Mouse (Mus musculus) forebrain, embryonic 16.5 days (tissue): Measurements from ENCODE around the gene Hist1h2ad. TPM values are rescaled to one million over a fixed set of nuclear protein-coding genes. Genes with fewer than 3 reads are reported as not detected.
"Not testable (repeated sequence)": the region's sequence is repeated elsewhere in the genome, so short reads cannot be mapped to it uniquely, and the experiment has no call there.

ENCODE experiments used
- ATAC-seq: fragments of 200-750 bp; cut with Nextera tagmentation; 2 replicates; pipeline ENCODE4 v1.8.0; 2017; ENCODE audit warnings: mild to moderate bottlenecking, moderate library complexity
- H3K27ac ChIP-seq: fragments of 300-500 bp; sonication (generic); 2 replicates; pipeline ENCODE4 v1.5.1; 2014; ENCODE audit warnings: low read length, control low read depth
- H3K27me3 ChIP-seq: fragments of 300-500 bp; sonication (generic); replicated peaks from 2 replicates; pipeline ENCODE4 v1.6.1; 2014; ENCODE audit warnings: low read length; ENCODE audit not compliant: control insufficient read depth, insufficient read depth
- H3K36me3 ChIP-seq: fragments of 300-500 bp; sonication (generic); 2 replicates; pipeline ENCODE4 v1.6.1; 2014; ENCODE audit not compliant: control insufficient read depth, insufficient read depth
- H3K4me1 ChIP-seq: fragments of 300-500 bp; sonication (generic); replicated peaks from 2 replicates; pipeline ENCODE4 v1.6.1; 2014; ENCODE audit warnings: low read length; ENCODE audit not compliant: control insufficient read depth, insufficient read depth
- H3K4me2 ChIP-seq: fragments of 300-500 bp; sonication (generic); 2 replicates; pipeline ENCODE4 v1.6.1; 2014; ENCODE audit warnings: mild to moderate bottlenecking, low read length, control low read depth
- H3K4me3 ChIP-seq: fragments of 300-500 bp; sonication (generic); replicated peaks from 2 replicates; pipeline ENCODE4 v1.5.1; 2014; ENCODE audit warnings: mild to moderate bottlenecking, low read length, control low read depth
- H3K9ac ChIP-seq: fragments of 300-500 bp; sonication (generic); replicated peaks from 2 replicates; pipeline ENCODE4 v1.6.1; 2014; ENCODE audit warnings: low read depth, low read length, control low read depth
- H3K9me3 ChIP-seq: fragments of 300-500 bp; sonication (generic); 2 replicates; pipeline ENCODE4 v1.6.1; 2016; ENCODE audit warnings: low read length; ENCODE audit not compliant: control insufficient read depth
- WGBS: fragments of 180-500 bp; shearing (Covaris S2); extraction: QIAGEN DNeasy Blood & Tissue Kit; methylation state at CpG from one replicate; pipeline ENCODE4 v1.1.7; 2014; 5-methylcytosine and 5-hydroxymethylcytosine counted together
- polyA plus RNA-seq: library from polyadenylated mRNA; unstranded; fragments of >200 nt; fragmentation: Nextera tagmentation; extraction: Ambion mirVana; gene quantifications from 2 replicates; pipeline ENCODE4 v1.2.1, GENCODE M21; 2015

Hist1h2ad gene
- polyA plus RNA-seq, result 1.2 and 3.4 TPM in 2 replicates

DNA sequence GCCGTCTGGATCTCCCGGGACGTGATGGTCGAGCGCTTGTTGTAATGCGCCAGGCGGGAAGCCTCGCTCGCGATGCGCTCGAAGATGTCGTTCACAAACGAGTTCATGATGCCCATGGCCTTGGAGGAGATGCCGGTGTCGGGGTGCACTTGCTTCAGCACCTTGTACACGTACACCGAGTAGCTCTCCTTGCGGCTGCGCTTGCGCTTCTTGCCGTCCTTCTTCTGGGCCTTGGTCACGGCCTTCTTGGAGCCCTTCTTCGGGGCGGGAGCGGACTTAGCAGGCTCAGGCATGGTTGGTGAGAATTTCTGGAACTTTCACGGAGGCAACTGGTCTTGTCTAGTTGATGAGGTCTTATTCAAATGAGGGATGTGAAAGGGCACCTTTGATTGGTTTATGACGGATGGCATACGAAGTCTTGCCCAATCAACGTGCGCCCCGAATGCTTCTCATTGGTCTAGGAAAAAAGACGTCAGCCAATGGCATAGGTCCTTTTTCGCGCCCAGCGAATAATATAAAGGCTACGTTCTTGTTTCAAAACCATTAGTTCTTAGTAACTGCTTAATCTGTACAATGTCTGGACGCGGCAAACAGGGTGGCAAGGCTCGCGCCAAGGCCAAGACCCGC is at the start of gene Hist1h2ad, which contains the start of gene Hist1h2bf:
Gene Hist1h2ad (plus strand): TSS at position 484 of the 627 bp plus-strand sequence.
Gene Hist1h2bf (minus strand): TSS at position 299 of the 627 bp plus-strand sequence.
- Histone ChIP-seq H3K27ac (peak within 1 kb of the TSS; percentile 86), H3K4me1 (peaks cover 27% of the 10 kb centered on the region), H3K9ac (peak within 1 kb of the TSS; percentile 42), H3K4me2 (peak within 1 kb of the TSS; percentile 75), H3K4me3 (peak within 1 kb of the TSS; percentile 41)
- not testable (repeated sequence) for H3K9me3 ChIP-seq, H3K27me3 ChIP-seq, H3K36me3 ChIP-seq
- under 1% methylated on average over 21 of the region's 42 CpGs for WGBS
- peak; percentile 90 for ATAC-seq

DNA sequence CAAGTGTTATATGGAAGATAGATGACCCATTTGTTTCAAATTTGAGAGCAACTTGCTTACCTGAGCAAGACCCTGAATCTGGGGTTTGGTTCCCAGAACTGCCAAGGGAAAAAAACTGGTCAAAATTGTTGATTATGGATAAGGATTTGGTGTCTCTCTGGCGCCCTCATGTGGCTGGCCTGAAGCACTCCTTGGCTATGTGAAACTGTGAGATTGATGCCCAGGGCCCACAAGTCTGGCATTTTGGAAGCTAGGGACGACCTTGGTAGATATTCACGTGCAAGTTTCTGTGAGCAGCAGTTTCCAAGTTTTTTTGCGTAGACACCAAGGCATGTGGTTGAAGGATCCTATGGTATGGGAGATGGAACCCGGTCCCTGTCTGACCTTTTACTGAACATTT is 49.5 kb upstream of the Hist1h2ad start:
- Histone ChIP-seq H3K36me3 (no peaks in the 10 kb centered on the region), H3K27me3 (no peaks in the 10 kb centered on the region), H3K9ac (no peak overlapping the region), H3K4me3 (no peak overlapping the region), H3K27ac (no peak overlapping the region), H3K9me3 (no peaks in the 10 kb centered on the region), H3K4me1 (no peaks in the 10 kb centered on the region; the same call in 1 of the 2 replicates), H3K4me2 (no peak overlapping the region)
- WGBS, result 10% methylated on average over 5 of the region's 5 CpGs
- peak; percentile 33; the same call in 1 of the 2 replicates for ATAC-seq

DNA sequence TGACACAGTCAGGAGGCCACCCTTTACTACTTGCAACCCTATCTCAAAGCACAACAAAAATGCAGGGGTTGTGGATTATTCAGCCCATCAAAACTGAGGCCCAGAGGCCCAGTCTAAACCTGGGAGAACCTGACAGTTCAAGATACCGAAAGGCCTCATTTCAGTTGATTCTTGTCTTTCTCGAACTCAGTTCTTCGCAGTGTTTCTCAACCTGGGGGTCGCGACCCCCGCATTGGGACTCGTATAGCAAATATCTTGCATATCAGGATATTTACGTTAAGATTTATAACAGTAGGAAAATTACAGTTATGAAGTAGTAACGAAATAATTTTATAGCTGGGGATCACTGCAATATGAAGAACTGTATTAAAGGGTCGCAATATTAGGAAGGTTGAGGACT is 48.3 kb upstream of the Hist1h2ad start:
- Histone ChIP-seq H3K4me3 (peak overlapping the region; percentile 52), H3K9ac (no peak overlapping the region), H3K36me3 (no peaks in the 10 kb centered on the region), H3K4me2 (peak overlapping the region; percentile 62), H3K27me3 (no peaks in the 10 kb centered on the region), H3K27ac (no peak overlapping the region), H3K9me3 (no peaks in the 10 kb centered on the region), H3K4me1 (no peaks in the 10 kb centered on the region; the same call in 1 of the 2 replicates)
- ATAC-seq, result no peak
- 2% methylated on average over 10 of the region's 10 CpGs for WGBS

DNA sequence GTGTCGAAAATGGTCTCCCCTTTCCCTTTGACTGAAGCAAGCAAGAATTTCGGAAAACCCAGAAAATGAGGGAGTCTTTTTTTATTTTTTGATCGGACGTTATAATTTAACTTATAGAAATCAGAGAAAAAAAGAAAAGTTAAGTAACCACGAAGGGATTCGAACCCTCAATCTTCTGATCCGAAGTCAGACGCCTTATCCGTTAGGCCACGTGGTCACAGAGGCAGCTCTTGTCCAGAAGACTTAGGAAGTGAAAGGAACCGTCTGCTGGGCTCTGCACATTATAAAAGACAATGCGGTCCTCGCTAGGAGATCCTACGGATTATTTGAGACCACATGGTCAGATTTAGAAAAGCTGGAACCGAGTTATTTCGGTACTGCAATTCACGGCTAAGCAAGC is 47.9 kb upstream of the Hist1h2ad start:
- peak; percentile 41 for ATAC-seq
- no peaks in the 10 kb centered on the region for H3K36me3 ChIP-seq
- no peaks in the 10 kb centered on the region for H3K9me3 ChIP-seq
- peak overlapping the region; percentile 86 for H3K27ac ChIP-seq
- H3K27me3 ChIP-seq, result no peaks in the 10 kb centered on the region
- H3K4me3 ChIP-seq, result peak overlapping the region; percentile 52
- peak overlapping the region; percentile 63 for H3K9ac ChIP-seq
- no peaks in the 10 kb centered on the region; the same call in 1 of the 2 replicates for H3K4me1 ChIP-seq
- H3K4me2 ChIP-seq, result peak overlapping the region; percentile 62
- WGBS, result under 1% methylated on average over 17 of the region's 17 CpGs

DNA sequence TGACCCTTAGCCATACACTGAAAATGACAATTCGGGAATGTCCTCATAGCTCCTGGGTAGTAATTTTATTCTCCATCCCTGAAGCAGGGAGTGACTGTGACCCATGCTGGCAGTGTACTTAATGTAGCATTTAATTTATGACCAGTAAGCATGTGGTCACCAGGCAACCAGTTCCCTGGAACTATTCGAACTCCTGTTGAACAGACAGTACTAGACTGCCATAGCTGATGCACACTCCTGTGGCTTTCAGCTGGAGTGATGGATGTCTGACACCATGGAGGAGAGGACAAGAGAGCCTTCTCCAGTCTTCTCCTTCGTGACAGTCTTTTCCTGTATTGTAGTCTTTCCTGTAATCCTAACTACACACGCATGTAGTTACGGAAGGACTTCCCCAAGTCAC is 45.2 kb upstream of the Hist1h2ad start:
- no peak overlapping the region for H3K4me2 ChIP-seq

DNA sequence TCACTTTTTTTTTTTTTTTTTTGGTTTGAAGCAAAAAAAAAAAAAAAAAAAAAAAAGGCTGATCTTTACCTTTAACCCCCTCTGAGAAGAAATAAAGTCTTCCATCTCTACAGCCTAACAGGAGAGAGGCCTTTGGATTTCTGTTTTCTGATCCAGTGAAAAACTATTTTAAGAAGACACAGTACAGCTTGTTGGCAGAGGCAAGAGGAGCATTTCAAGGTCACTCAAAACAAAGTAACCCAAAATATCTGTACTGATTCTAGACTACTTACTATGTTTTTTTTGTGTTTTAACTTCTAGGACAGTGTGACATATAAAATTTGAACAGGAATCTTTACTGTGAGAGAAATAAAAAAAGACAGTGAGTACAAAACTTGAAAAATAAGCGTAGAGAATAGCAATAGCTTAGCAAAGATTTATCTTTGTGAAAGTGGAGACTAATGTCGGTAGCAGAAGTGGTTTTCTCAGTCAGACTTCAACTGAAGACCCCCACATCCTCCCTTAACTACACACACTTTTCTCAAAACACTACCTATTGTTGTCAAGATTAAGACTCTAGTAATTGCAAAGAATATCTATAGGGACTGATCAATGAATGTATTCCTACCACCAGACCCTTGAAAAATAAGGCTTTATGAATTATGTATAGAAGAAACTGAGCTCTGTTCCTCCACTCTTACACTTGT is 44.6 kb upstream of the Hist1h2ad start:
- WGBS, result 30% methylated on average over 2 of the region's 2 CpGs
- no peak for ATAC-seq

More for the DNA sequence above, 45.2 kb upstream of the Hist1h2ad start:
- Histone ChIP-seq H3K36me3 (no peaks in the 10 kb centered on the region), H3K4me3 (no peak overlapping the region), H3K9me3 (no peaks in the 10 kb centered on the region), H3K27ac (no peak overlapping the region), H3K27me3 (no peaks in the 10 kb centered on the region), H3K4me1 (peaks cover 15% of the 10 kb centered on the region), H3K9ac (no peak overlapping the region)
- ATAC-seq, result no peak
- WGBS, result 86% methylated on average over 5 of the region's 5 CpGs

DNA sequence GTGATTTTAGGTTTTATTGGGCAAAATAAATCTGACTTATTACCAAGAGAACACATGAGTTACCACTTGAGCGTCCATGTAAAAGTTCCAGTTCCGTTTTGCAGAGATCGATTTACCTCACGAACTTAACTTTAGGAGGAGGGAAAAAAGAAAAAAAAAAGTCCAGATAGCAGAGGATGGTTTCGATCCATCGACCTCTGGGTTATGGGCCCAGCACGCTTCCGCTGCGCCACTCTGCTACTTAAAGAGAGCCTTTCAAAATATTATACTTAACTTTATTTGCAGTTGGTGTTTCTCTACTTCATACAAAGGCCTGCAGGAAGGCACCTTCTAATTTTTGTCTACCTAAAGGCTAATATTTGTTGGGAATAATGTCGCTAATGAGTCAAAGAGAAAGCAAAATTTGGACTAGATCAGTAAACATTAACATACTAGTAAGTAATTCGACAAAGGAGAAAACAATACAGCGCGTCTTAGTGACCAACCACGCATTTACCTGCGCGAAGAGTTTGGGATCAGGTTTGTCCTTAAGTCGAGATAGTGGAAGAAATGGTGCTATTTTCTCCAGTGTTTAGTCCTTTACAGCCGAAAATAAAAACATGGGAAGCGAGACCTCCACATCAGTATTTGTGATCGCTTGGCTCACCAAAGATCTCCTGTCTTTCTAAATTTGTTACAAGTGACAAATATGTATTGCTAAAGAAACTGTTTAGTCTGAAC is 43.8 kb upstream of the Hist1h2ad start:
- under 1% methylated on average over 20 of the region's 20 CpGs for WGBS
- H3K36me3 ChIP-seq, result no peaks in the 10 kb centered on the region
- no peak for ATAC-seq

More for the DNA sequence above, 44.6 kb upstream of the Hist1h2ad start:
- Histone ChIP-seq H3K4me2 (peak overlapping the region; percentile 60), H3K27me3 (no peaks in the 10 kb centered on the region), H3K9me3 (no peaks in the 10 kb centered on the region), H3K4me3 (peak overlapping the region; percentile 67), H3K36me3 (no peaks in the 10 kb centered on the region), H3K27ac (peak overlapping the region; percentile 99), H3K4me1 (peaks cover 21% of the 10 kb centered on the region), H3K9ac (peak overlapping the region; percentile 81)

DNA sequence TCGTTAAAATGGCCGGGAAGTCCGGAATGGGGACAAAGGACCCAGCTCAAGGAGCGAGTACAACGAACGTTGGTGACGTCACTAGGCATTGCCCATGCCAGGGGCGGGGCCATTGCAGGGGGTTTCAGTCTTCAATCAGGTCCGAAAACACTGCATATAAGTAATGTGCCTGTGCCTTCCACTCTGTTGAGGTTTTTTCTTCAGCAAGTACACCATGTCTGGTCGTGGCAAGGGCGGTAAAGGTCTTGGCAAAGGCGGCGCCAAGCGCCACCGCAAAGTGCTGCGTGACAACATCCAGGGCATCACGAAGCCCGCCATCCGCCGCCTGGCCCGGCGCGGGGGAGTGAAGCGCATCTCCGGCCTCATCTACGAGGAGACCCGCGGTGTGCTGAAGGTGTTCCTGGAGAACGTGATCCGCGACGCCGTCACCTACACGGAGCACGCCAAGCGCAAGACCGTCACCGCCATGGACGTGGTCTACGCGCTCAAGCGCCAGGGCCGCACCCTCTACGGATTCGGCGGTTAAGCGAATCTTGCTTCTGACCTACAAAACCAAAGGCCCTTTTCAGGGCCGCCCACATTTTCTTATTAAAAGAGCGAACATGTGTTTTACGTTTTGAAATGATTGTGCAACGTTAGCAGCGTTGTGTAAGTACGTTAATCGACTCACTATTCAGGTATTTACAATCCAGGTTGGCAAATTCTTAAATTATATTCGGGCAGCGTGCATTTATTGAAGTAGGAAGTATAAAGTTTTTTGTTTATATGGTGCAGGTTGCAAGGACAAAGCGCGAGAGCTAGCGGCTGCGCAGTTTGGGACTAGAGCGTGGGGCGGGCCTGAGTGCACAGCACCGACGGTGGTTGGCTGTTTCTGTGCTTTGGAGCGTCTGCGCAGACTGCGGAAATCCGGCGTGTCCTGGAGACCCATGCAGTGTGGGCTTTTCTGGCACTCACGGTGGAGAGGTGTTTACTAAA is 43.0 kb upstream of the Hist1h2ad start, which contains the start of gene Hist1h4h:
Gene Hist1h4h (plus strand): TSS at position 150 of the 975 bp plus-strand sequence.
- peak within 1 kb of the TSS; percentile 67 for H3K4me3 ChIP-seq
- 0% methylated on average over 57 of the region's 70 CpGs for WGBS
- H3K4me1 ChIP-seq, result peaks cover 27% of the 10 kb centered on the region
- H3K36me3 ChIP-seq, result no peaks in the 10 kb centered on the region
- peak within 1 kb of the TSS; percentile 99 for H3K27ac ChIP-seq
- H3K27me3 ChIP-seq, result no peaks in the 10 kb centered on the region
- peak within 1 kb of the TSS; percentile 78 for H3K4me2 ChIP-seq
- no peaks in the 10 kb centered on the region for H3K9me3 ChIP-seq
- peak; percentile 88 for ATAC-seq
- H3K9ac ChIP-seq, result peak within 1 kb of the TSS; percentile 81

More for the DNA sequence above, 43.8 kb upstream of the Hist1h2ad start:
- peak overlapping the region; percentile 81 for H3K9ac ChIP-seq
- H3K27me3 ChIP-seq, result no peaks in the 10 kb centered on the region
- peak overlapping the region; percentile 99 for H3K27ac ChIP-seq
- H3K4me3 ChIP-seq, result peak overlapping the region; percentile 67
- H3K4me2 ChIP-seq, result peak overlapping the region; percentile 60
- H3K9me3 ChIP-seq, result no peaks in the 10 kb centered on the region
- peaks cover 24% of the 10 kb centered on the region for H3K4me1 ChIP-seq
